Mouse (Mus musculus): ENCODE results near the gene Akirin2.
A peak's percentile ranks its signal among the peaks of the same experiment; 100 is the strongest.

Akirin2 gene

DNA sequence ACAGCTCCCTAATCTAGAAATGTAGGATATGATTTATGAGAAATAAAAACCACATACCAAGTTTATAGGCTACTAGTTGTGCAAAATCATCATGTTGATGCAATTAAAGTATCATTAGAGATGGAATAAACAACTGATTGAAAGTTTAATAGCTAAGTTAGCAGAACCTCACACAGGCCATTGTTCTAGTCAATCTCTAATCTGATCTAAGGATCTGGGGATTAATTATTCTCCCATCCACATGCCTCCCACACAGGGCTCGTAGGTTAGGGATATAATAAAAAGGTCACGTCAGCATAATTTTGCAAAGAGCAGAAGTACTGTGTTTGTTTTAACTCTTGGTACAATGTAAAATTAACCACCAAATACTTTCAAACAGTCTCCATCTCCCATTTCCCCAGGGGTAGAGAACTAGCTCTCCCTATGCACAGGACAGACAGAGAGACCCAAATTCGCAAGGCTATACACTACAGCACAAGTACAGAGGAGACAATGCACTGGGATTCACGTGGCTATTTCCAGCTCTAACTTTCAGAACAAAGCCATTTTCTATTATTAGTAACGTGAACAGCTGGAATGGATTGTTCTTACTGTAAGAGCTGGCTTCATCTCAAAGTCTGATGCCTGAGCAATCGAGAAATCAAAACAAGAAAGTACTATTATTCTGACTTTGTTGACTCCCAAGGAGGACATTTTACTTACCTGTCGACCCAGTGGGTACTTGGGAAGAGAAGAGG is 34.3 kb downstream of the Akirin2 start:
- no peak for DNase-seq

- no peak for DNase-seq
These were observed 52.4 kb downstream of the Akirin2 start for GRCm38 (mm10) chr4:34603123-34603522.

DNA sequence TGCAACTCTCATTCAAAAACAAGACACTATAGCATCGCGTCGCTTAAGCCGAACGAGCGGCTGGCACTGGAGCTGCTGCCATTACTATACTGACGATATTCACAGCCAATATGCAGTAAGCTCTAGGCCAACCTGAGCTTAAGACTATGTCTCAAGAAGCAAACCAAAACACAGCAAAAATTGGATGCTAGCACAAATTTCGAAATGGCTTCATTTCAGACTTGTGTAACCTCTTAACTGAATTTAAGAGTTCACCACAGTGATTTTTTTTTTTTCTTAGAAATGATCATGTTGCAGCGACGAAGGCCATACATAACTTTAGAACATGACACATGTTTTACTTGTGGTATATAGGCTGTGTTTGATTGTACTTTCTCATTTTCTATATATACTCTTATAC is 55.9 kb downstream of the Akirin2 start:
- DNase-seq = no peak

DNA sequence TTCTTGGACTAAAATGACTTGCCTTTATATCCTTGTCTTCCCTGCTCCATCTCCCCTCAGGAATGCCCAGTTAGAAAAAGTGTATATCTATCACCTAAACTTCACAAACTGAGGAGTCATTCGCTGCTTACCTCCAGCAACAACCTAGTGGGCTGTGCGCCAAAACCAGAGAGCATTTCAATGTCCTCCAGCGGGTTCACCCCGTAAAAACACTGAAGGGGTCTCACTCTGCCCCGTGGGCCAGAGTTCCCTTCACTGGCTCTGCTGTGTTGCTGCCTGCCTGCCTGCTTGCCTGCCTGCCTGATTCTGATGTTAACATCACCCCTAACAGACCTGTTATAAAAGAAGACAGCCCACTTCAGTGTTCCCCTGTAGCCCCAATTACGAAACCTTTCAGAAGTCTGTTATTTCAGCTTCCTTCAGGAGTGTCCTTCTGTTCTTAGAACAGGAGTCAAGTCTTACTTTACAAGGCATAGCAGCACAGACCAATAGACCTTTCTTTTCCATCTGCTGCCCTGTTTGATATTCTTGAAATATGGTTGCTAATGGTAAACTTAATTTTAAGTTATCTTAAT is 62.9 kb downstream of the Akirin2 start:
- DNase-seq = peak; percentile 24

DNA sequence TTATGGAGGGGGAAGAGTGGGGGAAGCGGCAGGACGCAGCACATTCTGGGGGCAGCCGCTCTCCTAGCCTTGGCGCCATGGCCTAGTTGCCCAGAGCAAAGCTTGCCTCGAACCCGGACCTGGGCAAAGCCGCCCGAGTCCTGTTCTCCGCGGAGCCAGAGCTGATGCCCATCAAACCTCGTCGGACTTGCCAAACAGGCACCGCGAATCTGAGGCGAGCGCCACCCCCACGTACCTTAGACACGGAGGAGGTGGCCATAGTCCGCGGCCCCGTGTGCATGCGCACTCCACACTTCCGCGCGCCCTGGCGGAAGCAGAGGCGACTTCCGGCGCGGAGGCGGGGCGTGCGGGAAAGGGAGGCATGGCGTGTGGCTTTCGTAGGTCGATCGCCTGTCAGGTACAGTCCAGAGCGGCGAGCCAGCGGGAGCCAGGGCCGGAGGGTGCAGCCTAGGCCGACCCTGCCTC is 63.9 kb downstream of the Akirin2 start, which contains the start of the genes Orc3 and Rars2:
Gene Orc3, minus strand, starts transcription at position 315 of the 465 bp plus-strand sequence.
Gene Rars2, plus strand, starts transcription at position 328 of the 465 bp plus-strand sequence.
- peak; percentile 92 for DNase-seq

GRCm38 (mm10) chr4:34615303-34615702 is 64.6 kb downstream of the Akirin2 start:
- peak; percentile 8 for DNase-seq

DNA sequence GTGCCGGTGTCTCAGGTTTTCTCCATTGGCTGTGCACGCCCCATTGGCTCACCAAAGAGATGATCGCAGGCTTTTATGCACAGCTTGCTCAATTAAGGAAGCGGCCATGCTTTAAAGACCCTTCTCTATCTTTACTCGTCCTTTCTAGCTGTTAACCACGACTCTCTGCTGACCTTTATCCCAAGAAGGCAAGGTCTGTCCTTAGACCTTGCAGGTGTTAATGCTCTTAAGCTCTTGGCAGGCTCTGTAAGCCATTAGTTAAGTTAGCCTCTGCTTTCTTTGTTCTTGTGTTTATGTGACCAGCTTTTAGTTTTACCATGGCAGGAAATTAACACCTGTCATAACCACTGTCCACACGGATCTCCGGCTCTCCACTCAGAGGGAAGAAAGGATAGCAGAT is 65.4 kb downstream of the Akirin2 start:
- DNase-seq = no peak
